Mouse (Mus musculus): ENCODE data around the gene Vsig10. TPM values are rescaled to one million over a fixed set of nuclear protein-coding genes. Genes with fewer than 3 reads are reported as not detected.
"Not testable (repeated sequence)": the region's sequence is repeated elsewhere in the genome, so short reads cannot be mapped to it uniquely, and the experiment has no call there.

Gene Vsig10
- total RNA-seq, 2 experiments from 2014 or later, result 2.9 to 3.0 TPM

DNA sequence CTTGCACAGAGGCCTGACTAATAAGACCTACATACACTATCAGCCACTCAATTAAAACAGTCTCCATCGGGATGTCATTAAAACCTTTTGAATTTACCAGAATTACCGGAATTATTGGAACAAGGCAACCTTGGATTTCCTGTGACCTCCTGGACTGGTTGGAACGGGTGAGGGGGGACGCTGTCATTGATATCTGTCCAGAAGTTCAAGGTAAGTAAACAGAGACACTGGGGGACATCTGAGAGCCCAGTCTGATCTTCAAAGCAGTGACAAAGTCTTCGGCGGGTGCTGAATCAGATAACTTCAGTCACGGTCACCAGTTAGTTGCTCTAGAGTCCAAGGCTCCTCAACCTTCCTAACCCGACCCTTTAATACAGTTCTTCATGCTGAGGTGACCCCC, 23.9 kb upstream of the Vsig10 start:
- no peak for DNase-seq (ENCODE audit: low spot score in 2 of 2)
- intact Hi-C loops (cut with DNase I), result no loop called here

GRCm38 (mm10) chr5:117302899-117303298, 16.0 kb upstream of the Vsig10 start:
- intact Hi-C loops (cut with DNase I), result no loop called here

DNA sequence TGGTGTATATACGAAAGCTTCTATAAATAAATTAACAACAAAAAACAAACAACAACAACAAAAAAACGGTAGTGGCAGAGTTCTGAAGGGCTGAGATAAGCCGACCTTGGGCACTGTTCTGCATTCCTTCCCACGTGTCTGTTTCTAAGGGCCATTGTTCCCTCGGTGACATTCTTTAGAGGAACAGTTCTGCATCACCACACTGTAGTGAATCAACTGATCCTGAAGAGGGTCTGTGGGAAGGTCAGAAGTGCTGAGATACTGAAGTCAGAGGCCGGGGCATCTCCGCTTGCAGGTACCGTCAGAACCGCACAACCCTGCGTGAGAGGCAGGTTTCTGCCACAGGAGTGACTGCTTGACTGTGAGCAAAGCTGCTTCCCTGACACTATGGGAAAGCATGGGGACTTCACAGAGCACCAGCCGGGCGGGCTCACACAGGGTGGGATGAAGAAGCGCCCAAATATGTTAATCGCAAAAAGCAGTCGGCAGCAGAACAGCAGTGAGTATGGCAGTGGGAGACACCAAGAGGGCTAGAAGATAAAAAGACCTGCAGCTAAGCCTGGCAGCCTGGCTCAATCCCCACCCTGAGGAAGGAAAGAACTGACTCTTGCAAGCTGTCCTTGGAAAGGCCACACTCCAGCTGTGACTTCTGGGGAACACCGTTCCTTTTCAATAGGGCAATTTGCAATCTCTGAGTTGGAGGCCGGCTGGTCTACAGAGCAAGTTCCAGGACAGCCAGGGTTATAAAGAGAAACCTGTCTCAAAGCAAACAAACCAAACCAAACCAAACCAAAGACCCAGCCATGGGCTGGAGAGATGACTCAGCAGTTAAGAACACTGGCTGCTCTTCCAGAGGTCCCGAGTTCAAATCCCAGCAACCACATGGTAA, 14.9 kb upstream of the Vsig10 start:
- intact Hi-C loops (cut with DNase I), result no loop called here
- DNase-seq (ENCODE audit: low spot score in 2 of 2), result no peak

More at GRCm38 (mm10) chr5:117302899-117303298, 16.0 kb upstream of the Vsig10 start:
- DNase-seq (ENCODE audit: low spot score in 2 of 2), result no peak

DNA sequence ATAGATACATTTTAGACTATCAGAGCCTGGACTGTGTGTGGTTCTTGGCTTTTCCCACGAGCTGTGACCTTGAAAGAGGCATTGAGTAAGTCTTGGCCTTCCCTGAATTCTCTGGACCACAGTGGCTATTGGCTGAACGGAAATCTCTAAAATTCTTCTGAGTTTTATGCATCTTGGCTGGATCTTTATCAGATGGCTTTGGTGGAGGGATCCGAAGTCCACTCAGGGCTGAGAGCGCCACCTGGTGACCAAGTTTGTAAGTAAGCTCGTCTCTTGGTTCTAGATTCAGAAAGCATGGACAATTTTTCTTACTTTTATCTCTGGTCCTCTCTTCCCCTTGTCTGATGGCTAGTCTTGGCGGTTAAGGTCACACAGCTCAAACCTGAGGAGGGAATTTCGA, 13.9 kb upstream of the Vsig10 start:
- peak; percentile 82 to 85 for DNase-seq (ENCODE audit: low spot score in 2 of 2)
- intact Hi-C loops (cut with DNase I), result loop anchor here (5.0 kb wide), 2 partner anchors 187 to 188 kb away; partner anchors contain the start of gene Suds3

- intact Hi-C loops (cut with DNase I), result loop anchor here (5.0 kb wide), 2 partner anchors 187 to 188 kb away; partner anchors contain the start of gene Suds3
- DNase-seq (ENCODE audit: low spot score in 2 of 2), result no peak
Observed at GRCm38 (mm10) chr5:117305754-117306153, 13.1 kb upstream of the Vsig10 start.

DNA sequence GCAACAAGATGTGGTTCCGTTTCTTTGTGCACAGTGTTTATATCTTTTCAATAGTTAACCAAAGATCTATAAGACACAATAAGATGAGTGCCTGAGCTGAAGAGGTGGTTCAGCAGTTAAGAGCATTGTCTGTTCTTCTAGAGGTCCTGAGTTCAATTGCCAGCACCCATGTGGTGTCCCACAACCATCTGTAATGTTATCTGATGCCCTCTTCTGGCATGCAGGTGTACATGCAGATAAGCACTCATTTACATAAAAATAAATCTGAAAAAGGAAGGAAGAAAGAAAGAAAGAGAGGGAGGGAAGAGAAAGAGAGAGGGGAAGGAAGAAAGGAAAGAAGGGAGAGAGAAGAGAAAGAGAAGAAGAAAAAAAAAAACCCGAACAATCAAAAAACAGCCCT, 12.1 kb upstream of the Vsig10 start:
- intact Hi-C loops (cut with DNase I), result loop anchor here (5.0 kb wide), 2 partner anchors 185 to 190 kb away; partner anchors contain the start of gene Suds3
- DNase-seq (ENCODE audit: low spot score in 2 of 2), result no peak

DNA sequence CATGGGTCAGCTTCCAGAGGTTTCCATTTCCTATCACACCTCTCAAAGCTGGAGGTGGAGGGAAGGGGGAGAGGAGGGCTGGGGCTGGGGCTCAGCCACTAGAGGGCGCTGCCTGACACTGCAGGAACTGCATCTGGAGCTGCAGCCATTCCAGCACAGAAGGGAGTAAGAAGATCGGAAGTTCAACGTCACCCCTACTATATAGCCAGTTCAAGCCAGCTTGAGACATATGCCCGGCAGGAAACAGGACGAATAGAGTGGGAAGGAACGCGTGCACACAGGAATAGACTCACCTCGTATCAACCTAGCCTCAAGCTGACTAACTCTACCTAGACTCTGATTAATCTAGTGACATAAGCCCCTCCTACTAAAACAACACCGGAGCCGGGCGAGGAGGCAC, 11.2 kb upstream of the Vsig10 start:
- intact Hi-C loops (cut with DNase I), result loop anchor here (5.0 kb wide), 2 partner anchors 185 to 190 kb away; partner anchors contain the start of gene Suds3

GRCm38 (mm10) chr5:117313420-117313819, 5.5 kb upstream of the Vsig10 start:
- intact Hi-C loops (cut with DNase I), result loop anchor here (5.0 kb wide), 1 partner anchor 1016 kb away; no protein-coding TSS in a partner anchor
- DNase-seq (ENCODE audit: low spot score in 2 of 2), result no peak

More for the DNA sequence above, 11.2 kb upstream of the Vsig10 start:
- DNase-seq (ENCODE audit: low spot score in 2 of 2), result peak; percentile 42 to 61

- no peak for DNase-seq (ENCODE audit: low spot score in 2 of 2)
- intact Hi-C loops (cut with DNase I), result loop anchor here (5.0 kb wide), 1 partner anchor 1017 kb away; no protein-coding TSS in a partner anchor
Observed at GRCm38 (mm10) chr5:117313909-117314308, 5.0 kb upstream of the Vsig10 start.

GRCm38 (mm10) chr5:117314587-117315428, 4.1 kb upstream of the Vsig10 start:
- DNase-seq (ENCODE audit: low spot score in 2 of 2), result no peak
- intact Hi-C loops (cut with DNase I), result loop anchor here (5.0 kb wide), 2 partner anchors 42 to 1018 kb away; partner anchors contain the start of gene Wsb2

- intact Hi-C loops (cut with DNase I), result no loop called here
Observed at GRCm38 (mm10) chr5:117323751-117324150, 4.9 kb downstream of the Vsig10 start.

DNA sequence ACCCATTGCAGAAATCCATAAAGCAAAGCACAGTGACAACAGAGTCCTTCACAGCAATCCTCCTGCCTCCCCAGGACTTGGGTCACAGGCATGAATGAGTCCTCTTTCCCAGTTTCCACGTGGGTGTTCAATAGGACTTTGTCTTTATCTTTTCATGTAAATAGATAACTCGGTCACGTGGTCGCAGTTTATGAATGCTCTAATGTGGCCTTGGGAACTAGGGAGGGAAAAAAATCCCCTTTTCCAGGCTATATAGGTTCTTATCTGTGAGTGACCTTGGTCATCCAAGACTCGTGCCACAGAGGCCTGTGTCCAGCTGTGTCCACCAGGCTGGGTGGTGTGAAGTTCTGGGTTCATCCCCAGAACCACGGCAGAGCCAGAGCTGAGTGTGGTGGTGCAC, 7.5 kb downstream of the Vsig10 start:
- intact Hi-C loops (cut with DNase I), result no loop called here
- DNase-seq (ENCODE audit: low spot score in 2 of 2), result no peak

More at GRCm38 (mm10) chr5:117323751-117324150, 4.9 kb downstream of the Vsig10 start:
- DNase-seq (ENCODE audit: low spot score in 2 of 2), result no peak

- no peak for DNase-seq (ENCODE audit: low spot score in 2 of 2)
- intact Hi-C loops (cut with DNase I), result no loop called here
Observed at GRCm38 (mm10) chr5:117330457-117330856, 11.6 kb downstream of the Vsig10 start.

GRCm38 (mm10) chr5:117337999-117338398, 19.1 kb downstream of the Vsig10 start:
- DNase-seq (ENCODE audit: low spot score in 2 of 2), result no peak
- intact Hi-C loops (cut with DNase I), result no loop called here

DNA sequence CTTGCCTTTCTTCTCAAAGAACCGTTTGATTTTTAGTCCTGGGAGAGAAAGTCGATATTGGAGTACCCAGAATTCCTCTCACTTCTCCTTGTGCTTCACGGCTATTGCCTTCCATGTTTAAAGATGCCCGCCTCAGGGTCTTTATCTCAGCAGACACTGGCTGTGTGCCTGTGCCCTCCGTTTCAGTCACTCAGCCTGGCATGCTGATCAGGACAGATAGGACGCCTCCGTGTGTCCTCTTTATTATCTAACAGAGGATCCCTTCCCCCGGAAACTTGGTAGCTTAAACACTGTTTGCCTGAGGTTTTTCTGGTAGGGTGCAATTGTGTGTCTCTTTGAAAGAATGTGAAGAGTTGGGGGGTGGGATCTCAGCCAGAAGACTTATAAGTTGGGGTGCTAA, 19.6 kb downstream of the Vsig10 start:
- DNase-seq (ENCODE audit: low spot score in 2 of 2), result no peak
- intact Hi-C loops (cut with DNase I), result no loop called here

DNA sequence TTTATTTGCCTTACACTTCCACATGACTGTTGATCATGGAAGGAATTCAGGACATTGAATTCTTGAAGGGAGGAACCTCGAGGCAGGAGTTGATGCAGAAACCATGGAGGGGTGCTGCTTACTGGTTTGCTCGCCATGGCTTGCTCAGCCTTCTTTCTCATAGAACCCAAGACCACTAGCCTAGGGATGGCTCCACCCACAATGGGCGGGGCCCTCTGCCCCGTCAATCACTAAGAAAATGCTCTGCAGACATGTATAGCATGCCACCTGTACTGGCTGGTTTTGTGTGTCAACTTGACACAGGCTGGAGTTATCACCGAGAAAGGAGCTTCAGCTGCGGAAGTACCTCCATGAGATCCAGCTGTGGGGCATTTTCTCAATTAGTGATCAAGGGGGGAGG, 21.2 kb downstream of the Vsig10 start:
- no peak for DNase-seq (ENCODE audit: low spot score in 2 of 2)
- intact Hi-C loops (cut with DNase I), result no loop called here

DNA sequence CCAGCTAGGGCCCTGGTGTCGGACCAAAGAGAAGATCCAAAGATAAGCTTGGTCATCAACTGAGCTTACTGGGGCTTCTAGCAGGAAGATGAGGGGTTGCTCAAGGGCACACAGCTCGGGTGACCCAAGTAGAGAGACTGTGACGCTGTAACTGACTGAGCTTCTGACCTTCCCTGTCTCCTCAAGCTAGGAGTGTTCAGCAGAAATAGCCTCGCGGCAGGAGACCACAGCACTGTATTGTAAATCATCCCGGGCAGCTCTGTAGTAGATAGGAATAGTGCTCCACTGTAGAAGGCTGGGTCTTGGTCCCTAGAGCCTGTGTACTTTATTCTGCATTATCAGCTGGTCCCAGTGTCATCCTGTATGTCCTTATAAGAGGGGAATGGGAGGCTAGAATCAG, 23.0 kb downstream of the Vsig10 start:
- no peak for DNase-seq (ENCODE audit: low spot score in 2 of 2)
- intact Hi-C loops (cut with DNase I), result no loop called here

DNA sequence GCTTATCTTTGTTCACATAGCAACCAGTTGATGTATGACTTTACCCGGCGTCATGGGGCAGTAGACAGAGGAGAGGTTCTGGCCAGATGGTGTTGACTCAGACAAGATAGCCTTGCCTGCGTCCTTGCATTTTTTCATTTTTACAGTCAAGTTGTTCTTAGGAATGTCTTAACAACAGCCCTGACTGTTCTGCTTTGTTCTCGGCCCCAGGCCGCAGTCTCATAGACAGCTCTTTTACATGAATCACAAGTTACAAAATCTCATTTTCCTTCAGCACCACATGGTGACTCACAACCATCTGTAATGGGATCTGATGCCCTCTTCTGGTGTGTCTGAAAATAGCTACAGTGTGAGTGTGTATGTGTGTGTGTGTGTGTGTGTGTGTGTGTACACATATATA, 25.6 kb downstream of the Vsig10 start:
- intact Hi-C loops (cut with DNase I), result not testable (repeated sequence)
- DNase-seq (ENCODE audit: low spot score in 2 of 2), result peak in 1 of 2 experiments; percentile 53

- DNase-seq (ENCODE audit: low spot score in 2 of 2), result no peak
- intact Hi-C loops (cut with DNase I), result no loop called here
Observed at GRCm38 (mm10) chr5:117345432-117345976, 26.6 kb downstream of the Vsig10 start.
